Mouse (Mus musculus): ENCODE data around the gene Zscan10. TPM values are rescaled to one million over a fixed set of nuclear protein-coding genes. Genes with fewer than 3 reads are reported as not detected.

Gene Zscan10
- polyA plus RNA-seq, 1 experiment from 2014 or later = not detected

DNA sequence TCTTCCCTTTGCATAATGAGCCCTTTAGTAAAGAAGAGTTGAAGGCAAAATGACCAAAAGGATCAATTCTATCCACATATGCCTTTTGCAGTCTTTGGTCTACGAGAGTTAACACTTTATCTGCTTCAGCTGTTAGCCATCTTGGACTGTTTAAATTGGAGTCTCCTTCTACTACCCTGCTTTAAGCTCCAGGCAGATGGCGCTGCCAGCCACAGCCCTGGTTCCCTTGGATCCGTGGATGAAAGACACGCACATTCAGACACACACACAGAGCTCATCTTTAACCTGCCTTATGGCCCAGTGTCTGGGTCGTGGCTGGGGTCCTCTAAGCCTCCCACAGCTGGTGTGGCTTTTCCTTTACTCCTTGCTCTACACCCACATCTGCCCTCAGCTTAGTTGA, 29.6 kb upstream of the Zscan10 start:
- Histone ChIP-seq H3K4me1 (ENCODE audit: control insufficient read depth in 2 of 2, insufficient read depth in 2 of 2, low read length in 2 of 2) (no peaks in the 10 kb centered on the region), H3K4me2 (ENCODE audit: low read length) (no peak overlapping the region), H3K27ac (replicated peaks in 1 of 2; ENCODE audit: control insufficient read depth in 1 of 2, insufficient read depth in 1 of 2, low read depth in 2 of 2, low read length in 2 of 2) (no peak overlapping the region), H3K36me3 (ENCODE audit: control insufficient read depth, insufficient read depth, low read length) (peaks cover 25% of the 10 kb centered on the region), H3K9me3 (ENCODE audit: control insufficient read depth, low read length) (0 out of 2 replicates have a peak, but pooled peaks cover 6% of the 10 kb centered on the region), H3K9ac (ENCODE audit: low read length) (no peak overlapping the region), H3K27me3 (ENCODE audit: control insufficient read depth, insufficient read depth, low read length) (no peaks in the 10 kb centered on the region), H3K4me3 (ENCODE audit: control insufficient read depth in 1 of 2, insufficient read depth in 1 of 2, low read depth in 1 of 2, low read length in 2 of 2) (no peak overlapping the region)
- no peak for ATAC-seq (ENCODE audit: insufficient number of reproducible peaks, insufficient read depth, low FRiP score, low read depth)
- WGBS = 20% methylated on average over 5 of the region's 5 CpGs

GRCm38 (mm10) chr17:23572059-23572458, 28.6 kb upstream of the Zscan10 start:
- Histone ChIP-seq H3K27ac (replicated peaks in 1 of 2; ENCODE audit: control insufficient read depth in 1 of 2, insufficient read depth in 1 of 2, low read depth in 2 of 2, low read length in 2 of 2) (no peak overlapping the region), H3K27me3 (ENCODE audit: control insufficient read depth, insufficient read depth, low read length) (no peaks in the 10 kb centered on the region), H3K4me2 (ENCODE audit: low read length) (no peak overlapping the region), H3K9ac (ENCODE audit: low read length) (no peak overlapping the region), H3K4me3 (ENCODE audit: control insufficient read depth in 1 of 2, insufficient read depth in 1 of 2, low read depth in 1 of 2, low read length in 2 of 2) (no peak overlapping the region), H3K36me3 (ENCODE audit: control insufficient read depth, insufficient read depth, low read length) (peaks cover 34% of the 10 kb centered on the region), H3K4me1 (ENCODE audit: control insufficient read depth in 2 of 2, insufficient read depth in 2 of 2, low read length in 2 of 2) (no peaks in the 10 kb centered on the region), H3K9me3 (ENCODE audit: control insufficient read depth, low read length) (0 out of 2 replicates have a peak, but pooled peaks cover 13% of the 10 kb centered on the region)
- WGBS = 78% methylated on average over 6 of the region's 6 CpGs
- ATAC-seq (ENCODE audit: insufficient number of reproducible peaks, insufficient read depth, low FRiP score, low read depth) = no peak

DNA sequence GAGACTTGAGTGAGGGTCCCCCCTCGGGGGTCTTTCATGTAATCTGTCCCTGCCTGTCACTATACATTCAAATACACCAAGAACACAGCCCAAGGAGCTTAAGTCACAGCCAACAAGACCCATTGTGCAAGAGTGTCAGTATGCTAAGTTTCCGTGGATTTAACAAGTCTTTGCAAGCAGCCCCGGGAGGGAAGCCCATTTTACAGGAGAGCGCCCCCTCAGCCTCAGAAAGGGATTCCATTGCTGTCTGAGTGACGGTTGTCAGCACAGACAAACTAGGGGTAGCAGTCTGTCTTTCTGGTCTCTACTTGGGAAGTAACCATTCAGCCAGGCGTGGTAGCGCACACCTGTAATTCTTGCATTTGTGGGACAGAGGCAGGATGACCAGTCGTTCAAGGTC, 26.5 kb upstream of the Zscan10 start:
- no peak overlapping the region for H3K9ac ChIP-seq (ENCODE audit: low read length)
- no peak overlapping the region for H3K4me2 ChIP-seq (ENCODE audit: low read length)
- ATAC-seq (ENCODE audit: insufficient number of reproducible peaks, insufficient read depth, low FRiP score, low read depth) = no peak
- H3K9me3 ChIP-seq (ENCODE audit: control insufficient read depth, low read length) = 0 out of 2 replicates have a peak, but pooled peaks cover 13% of the 10 kb centered on the region
- peaks cover 51% of the 10 kb centered on the region for H3K36me3 ChIP-seq (ENCODE audit: control insufficient read depth, insufficient read depth, low read length)
- H3K27ac ChIP-seq (replicated peaks in 1 of 2; ENCODE audit: control insufficient read depth in 1 of 2, insufficient read depth in 1 of 2, low read depth in 2 of 2, low read length in 2 of 2) = no peak overlapping the region
- 83% methylated on average over 8 of the region's 8 CpGs for WGBS
- no peaks in the 10 kb centered on the region for H3K4me1 ChIP-seq (ENCODE audit: control insufficient read depth in 2 of 2, insufficient read depth in 2 of 2, low read length in 2 of 2)
- H3K27me3 ChIP-seq (ENCODE audit: control insufficient read depth, insufficient read depth, low read length) = no peaks in the 10 kb centered on the region
- H3K4me3 ChIP-seq (ENCODE audit: control insufficient read depth in 1 of 2, insufficient read depth in 1 of 2, low read depth in 1 of 2, low read length in 2 of 2) = no peak overlapping the region

DNA sequence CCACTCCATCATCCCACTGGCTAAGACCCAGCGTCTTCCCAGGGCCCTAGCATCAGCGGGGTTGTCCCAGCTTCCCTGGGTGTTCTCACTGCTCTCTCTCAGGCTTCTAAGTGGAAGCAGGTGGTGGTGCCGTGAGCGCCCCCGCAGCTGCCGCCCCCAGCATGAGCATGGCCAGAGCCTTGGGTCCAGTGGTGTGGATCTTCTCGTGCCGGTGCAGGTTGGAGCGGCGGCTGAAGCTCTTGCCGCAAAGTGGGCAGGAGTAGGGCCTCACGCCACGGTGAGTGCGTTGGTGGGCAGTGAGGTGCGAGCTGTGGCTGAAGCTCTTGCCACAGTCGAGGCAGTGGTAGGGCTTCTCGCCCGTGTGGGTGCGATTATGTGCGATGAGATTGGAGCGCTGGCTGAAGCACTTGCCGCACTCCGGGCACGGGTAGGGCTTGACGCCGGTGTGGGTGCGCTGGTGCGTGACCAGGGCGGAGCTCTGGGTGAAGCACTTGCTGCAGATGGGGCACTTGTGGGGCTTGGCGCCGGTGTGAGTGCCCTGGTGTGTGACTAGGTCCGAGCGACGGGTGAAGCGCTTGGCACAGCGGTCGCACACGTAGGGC, 24.6 kb upstream of the Zscan10 start:
- Histone ChIP-seq H3K9me3 (ENCODE audit: control insufficient read depth, low read length) (0 out of 2 replicates have a peak, but pooled peaks cover 13% of the 10 kb centered on the region), H3K4me3 (ENCODE audit: control insufficient read depth in 1 of 2, insufficient read depth in 1 of 2, low read depth in 1 of 2, low read length in 2 of 2) (no peak overlapping the region), H3K27me3 (ENCODE audit: control insufficient read depth, insufficient read depth, low read length) (no peaks in the 10 kb centered on the region), H3K27ac (replicated peaks in 1 of 2; ENCODE audit: control insufficient read depth in 1 of 2, insufficient read depth in 1 of 2, low read depth in 2 of 2, low read length in 2 of 2) (no peak overlapping the region), H3K9ac (ENCODE audit: low read length) (no peak overlapping the region), H3K36me3 (ENCODE audit: control insufficient read depth, insufficient read depth, low read length) (peaks cover 71% of the 10 kb centered on the region), H3K4me2 (ENCODE audit: low read length) (no peak overlapping the region), H3K4me1 (ENCODE audit: control insufficient read depth in 2 of 2, insufficient read depth in 2 of 2, low read length in 2 of 2) (no peaks in the 10 kb centered on the region)
- no peak for ATAC-seq (ENCODE audit: insufficient number of reproducible peaks, insufficient read depth, low FRiP score, low read depth)
- WGBS = 93% methylated on average over 38 of the region's 38 CpGs

DNA sequence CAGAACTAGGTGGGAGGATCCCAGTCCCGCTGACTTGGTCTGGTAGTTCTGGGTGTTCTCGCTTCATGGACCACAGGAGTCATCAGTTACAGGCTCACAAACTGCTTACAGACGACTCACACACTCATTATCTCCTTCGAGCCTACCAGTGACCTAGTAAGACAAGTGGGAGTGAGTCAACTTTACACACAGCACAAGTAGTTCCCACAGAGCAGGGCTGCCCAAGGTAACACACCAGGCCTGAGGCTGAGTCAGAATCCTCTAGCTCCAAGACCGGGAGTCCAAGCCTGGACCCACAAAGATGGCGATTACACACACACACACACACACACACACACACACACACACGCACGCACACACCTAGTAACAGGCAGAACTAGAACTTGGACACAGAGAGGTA, 15.9 kb upstream of the Zscan10 start:
- Histone ChIP-seq H3K9ac (ENCODE audit: low read length) (no peak overlapping the region; the same call in 1 of the 2 replicates), H3K27me3 (ENCODE audit: control insufficient read depth, insufficient read depth, low read length) (no peaks in the 10 kb centered on the region), H3K27ac (replicated peaks in 1 of 2; ENCODE audit: control insufficient read depth in 1 of 2, insufficient read depth in 1 of 2, low read depth in 2 of 2, low read length in 2 of 2) (no peak overlapping the region), H3K4me3 (ENCODE audit: control insufficient read depth in 1 of 2, insufficient read depth in 1 of 2, low read depth in 1 of 2, low read length in 2 of 2) (no peak overlapping the region; a peak in 1 of 4 replicates), H3K4me2 (ENCODE audit: low read length) (peak overlapping the region; percentile 85), H3K9me3 (ENCODE audit: control insufficient read depth, low read length) (no peaks in the 10 kb centered on the region), H3K36me3 (ENCODE audit: control insufficient read depth, insufficient read depth, low read length) (peaks cover 24% of the 10 kb centered on the region), H3K4me1 (ENCODE audit: control insufficient read depth in 2 of 2, insufficient read depth in 2 of 2, low read length in 2 of 2) (peaks cover 3 to 13% of the 10 kb centered on the region in 2 experiments; a peak in 3 of 4 replicates)
- ATAC-seq (ENCODE audit: insufficient number of reproducible peaks, insufficient read depth, low FRiP score, low read depth) = no peak
- 79% methylated on average over 8 of the region's 8 CpGs for WGBS

- Histone ChIP-seq H3K36me3 (ENCODE audit: control insufficient read depth, insufficient read depth, low read length) (peaks cover 13% of the 10 kb centered on the region), H3K4me1 (ENCODE audit: control insufficient read depth in 2 of 2, insufficient read depth in 2 of 2, low read length in 2 of 2) (peaks cover 3 to 13% of the 10 kb centered on the region in 2 experiments; a peak in 3 of 4 replicates), H3K9me3 (ENCODE audit: control insufficient read depth, low read length) (no peaks in the 10 kb centered on the region), H3K27ac (replicated peaks in 1 of 2; ENCODE audit: control insufficient read depth in 1 of 2, insufficient read depth in 1 of 2, low read depth in 2 of 2, low read length in 2 of 2) (no peak overlapping the region), H3K9ac (ENCODE audit: low read length) (peak overlapping the region; percentile 82), H3K27me3 (ENCODE audit: control insufficient read depth, insufficient read depth, low read length) (no peaks in the 10 kb centered on the region), H3K4me2 (ENCODE audit: low read length) (peak overlapping the region; percentile 85), H3K4me3 (ENCODE audit: control insufficient read depth in 1 of 2, insufficient read depth in 1 of 2, low read depth in 1 of 2, low read length in 2 of 2) (peak overlapping the region; percentile 72 to 82)
- ATAC-seq (ENCODE audit: insufficient number of reproducible peaks, insufficient read depth, low FRiP score, low read depth) = peak; percentile 53
- 1% methylated on average over 22 of the region's 22 CpGs for WGBS
These were observed 14.8 kb upstream of the Zscan10 start for GRCm38 (mm10) chr17:23585721-23586491.

GRCm38 (mm10) chr17:23587253-23587652, 13.4 kb upstream of the Zscan10 start:
- Histone ChIP-seq H3K4me2 (ENCODE audit: low read length) (no peak overlapping the region), H3K27me3 (ENCODE audit: control insufficient read depth, insufficient read depth, low read length) (no peaks in the 10 kb centered on the region), H3K27ac (replicated peaks in 1 of 2; ENCODE audit: control insufficient read depth in 1 of 2, insufficient read depth in 1 of 2, low read depth in 2 of 2, low read length in 2 of 2) (no peak overlapping the region), H3K4me3 (ENCODE audit: control insufficient read depth in 1 of 2, insufficient read depth in 1 of 2, low read depth in 1 of 2, low read length in 2 of 2) (no peak overlapping the region), H3K4me1 (ENCODE audit: control insufficient read depth in 2 of 2, insufficient read depth in 2 of 2, low read length in 2 of 2) (peaks cover 3 to 15% of the 10 kb centered on the region in 2 experiments; a peak in 3 of 4 replicates), H3K9ac (ENCODE audit: low read length) (no peak overlapping the region), H3K36me3 (ENCODE audit: control insufficient read depth, insufficient read depth, low read length) (0 out of 2 replicates have a peak, but pooled peaks cover 5% of the 10 kb centered on the region), H3K9me3 (ENCODE audit: control insufficient read depth, low read length) (no peaks in the 10 kb centered on the region)
- no peak for ATAC-seq (ENCODE audit: insufficient number of reproducible peaks, insufficient read depth, low FRiP score, low read depth)
- 28% methylated on average over 2 of the region's 2 CpGs for WGBS
